Mouse (Mus musculus): ENCODE measurements around the gene Map3k14.

GRCm38 (mm10) chr11:103294772-103295171 lies 27.5 kb upstream of the Map3k14 start:
- no peak for TF ChIP-seq CTCF (IDR thresholded peaks at IDR 0.05; ENCODE audit: extremely low read depth, insufficient read length, insufficient replicate concordance, low read depth, low read length)
- TF ChIP-seq POLR2A (IDR thresholded peaks at IDR 0.05; ENCODE audit: low read depth, low read length): no peak

All from small intestine, adult 2 months (tissue).